In the genomic region with DNA sequence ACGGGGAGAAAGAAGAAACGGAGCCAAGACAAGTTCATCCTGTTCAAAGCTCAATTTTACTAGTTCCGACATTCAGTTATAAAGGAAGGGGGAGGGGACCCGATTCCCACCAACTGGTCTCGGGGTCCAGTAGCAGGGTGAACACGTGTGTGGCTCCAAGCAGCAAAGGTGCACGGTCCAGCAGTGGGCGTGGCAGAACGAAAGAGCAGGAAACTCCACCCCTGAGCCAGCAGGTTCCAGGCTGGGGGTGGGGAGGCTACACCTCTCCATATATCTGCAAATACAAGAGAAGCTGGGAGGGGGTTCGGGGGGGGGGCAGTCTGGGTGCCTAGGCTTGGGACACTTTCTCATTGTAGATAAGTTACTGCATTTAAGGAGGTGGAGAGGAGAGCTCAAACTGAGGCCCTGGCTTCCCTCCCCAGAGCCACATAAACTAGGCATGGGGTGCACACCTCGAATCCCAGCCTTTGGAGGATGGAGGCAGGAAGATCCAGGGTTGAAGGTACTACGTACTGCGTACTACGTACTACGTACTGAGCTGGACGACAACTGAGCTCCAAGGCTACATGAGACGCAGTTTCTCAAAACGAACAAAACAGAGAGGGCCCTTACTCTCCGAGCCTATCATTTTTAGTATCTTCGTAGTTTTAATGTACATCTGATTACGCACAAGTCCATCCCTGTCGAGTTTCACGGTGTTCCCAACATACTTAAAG, we compare ENCODE assay signal across 9 mouse cellular contexts. TPM values are rescaled to one million over a fixed set of nuclear protein-coding genes. Genes with fewer than 3 reads are reported as not detected.
A peak's percentile ranks its signal among the peaks of the same experiment; 100 is the strongest.
DNase-seq lines count a peak whose midpoint lies in the region; ATAC-seq lines count a peak whose summit lies in the region.
"Had no signal": no experiment of that assay in that cellular context is flagged by ENCODE, and none has a peak within 500 bp of the region (broad histone marks: within the 10 kb centered on the region; RNA-seq: fewer than 3 reads in every experiment).

No protein-coding gene starts in this region.

- DNase-seq in adrenal gland, postnatal 36 days: peak; percentile 17 to 36
- no peak for DNase-seq in adrenal gland, postnatal 10 days
- peak; percentile 58 for DNase-seq in brain, adult 2 months (ENCODE audit: low read depth, low spot score)
- no peak for DNase-seq in intestine, embryonic 14.5 days (ENCODE audit: low spot score)
- DNase-seq in liver, embryonic 13.5 days: no peak
- DNase-seq in left cerebral cortex, postnatal 4 days: no peak
- no peak for DNase-seq in cerebellum, postnatal 10 days
- DNase-seq in spleen, postnatal 14 days (ENCODE audit: low spot score in 2 of 2): no peak

- no peak overlapping the region for H3K9ac ChIP-seq in intestine, embryonic 14.5 days (ENCODE audit: low read length)
- H3K9ac ChIP-seq in liver, embryonic 13.5 days: no peak overlapping the region

- intact Hi-C loops in left cerebral cortex, postnatal 4 days (cut with DNase I): no loop called here

- H3K27ac ChIP-seq in intestine, embryonic 14.5 days (ENCODE audit: low read depth): no peak overlapping the region
- H3K27ac ChIP-seq in liver, embryonic 13.5 days: no peak overlapping the region

- no peak for ATAC-seq in intestine, embryonic 14.5 days (replicated peaks; ENCODE audit: low FRiP score, low TSS enrichment, low read depth)
- ATAC-seq in liver, embryonic 13.5 days (ENCODE audit: low read depth): no peak

- H3K27me3 ChIP-seq in intestine, embryonic 14.5 days (replicated peaks; ENCODE audit: control insufficient read depth, insufficient read depth, low read length): peaks cover 15% of the 10 kb centered on the region
- H3K27me3 ChIP-seq in liver, embryonic 13.5 days: peaks cover 31% of the 10 kb centered on the region

- H3K9me3 ChIP-seq in intestine, embryonic 14.5 days (ENCODE audit: control insufficient read depth, low read length): no peaks in the 10 kb centered on the region
- no peaks in the 10 kb centered on the region for H3K9me3 ChIP-seq in liver, embryonic 13.5 days (replicated peaks)

- H3K4me2 ChIP-seq in intestine, embryonic 14.5 days (ENCODE audit: low read length): peak overlapping the region; percentile 46
- peak overlapping the region; percentile 40 for H3K4me2 ChIP-seq in liver, embryonic 13.5 days

- H3K4me1 ChIP-seq in intestine, embryonic 14.5 days (replicated peaks; ENCODE audit: control insufficient read depth, insufficient read depth, low read length): 0 out of 2 replicates have a peak, but pooled peaks cover 4% of the 10 kb centered on the region
- H3K4me1 ChIP-seq in liver, embryonic 13.5 days (replicated peaks): peaks cover 12% of the 10 kb centered on the region

- H3K36me3 ChIP-seq in intestine, embryonic 14.5 days (ENCODE audit: control insufficient read depth, insufficient read depth, low read length): no peaks in the 10 kb centered on the region
- H3K36me3 ChIP-seq in liver, embryonic 13.5 days: no peaks in the 10 kb centered on the region

- WGBS in intestine, embryonic 14.5 days: 3% methylated on average over 23 of the region's 23 CpGs
- 7% methylated on average over 23 of the region's 23 CpGs for WGBS in liver, embryonic 13.5 days (ENCODE audit: insufficient replicate concordance)

- H3K4me3 ChIP-seq in intestine, embryonic 14.5 days (ENCODE audit: low read depth, low read length): 0 out of 2 replicates have a peak overlapping the region, but pooled peaks have one; percentile 3
- H3K4me3 ChIP-seq in liver, embryonic 13.5 days (replicated peaks): 0 out of 2 replicates have a peak overlapping the region, but pooled peaks have one; percentile 8

RNA-seq across cellular contexts. Expression of gene Mgat5b, which starts 12.8 kb away (rescaled TPM):
- total RNA-seq in adrenal gland, postnatal 36 days (2021): 1 to 10 TPM in 1 of 2 experiments, under 1 TPM in 1; 0.36 to 1.1 TPM
- 1 to 10 TPM in 1 of 2 experiments, under 1 TPM in 1; 0.81 to 1.3 TPM for total RNA-seq in adrenal gland, postnatal 10 days (2021)
- 0.69 and 0.92 TPM in 2 replicates for polyA plus RNA-seq in intestine, embryonic 14.5 days (2014; fragmentation: Nextera tagmentation; extraction: Ambion mirVana)
- polyA plus RNA-seq in liver, embryonic 13.5 days (2015; fragmentation: Nextera tagmentation; extraction: Ambion mirVana): 0.06 TPM in 1 of 2 replicates, not detected in the other
- 100 to 1,000 TPM; 111 to 114 TPM for total RNA-seq in left cerebral cortex, postnatal 4 days (2021)
- polyA plus RNA-seq: spleen, adult 2 months had no signal

RNA-seq across cellular contexts. Expression of gene Srsf2, which starts 53.0 kb away (rescaled TPM):
- total RNA-seq in adrenal gland, postnatal 36 days (2021): 100 to 1,000 TPM; 235 to 275 TPM
- 100 to 1,000 TPM; 222 to 286 TPM for total RNA-seq in adrenal gland, postnatal 10 days (2021)
- 811 and 855 TPM in 2 replicates for polyA plus RNA-seq in intestine, embryonic 14.5 days (2014; fragmentation: Nextera tagmentation; extraction: Ambion mirVana)
- polyA plus RNA-seq in liver, embryonic 13.5 days (2015; fragmentation: Nextera tagmentation; extraction: Ambion mirVana): 543 and 573 TPM in 2 replicates
- 100 to 1,000 TPM; 268 to 270 TPM for total RNA-seq in left cerebral cortex, postnatal 4 days (2021)

RNA-seq across cellular contexts. Expression of gene Mfsd11, which starts 53.7 kb away (rescaled TPM):
- total RNA-seq in adrenal gland, postnatal 36 days (2021): 10 to 100 TPM; 33.7 to 35.2 TPM
- 10 to 100 TPM; 26.8 to 44.4 TPM for total RNA-seq in adrenal gland, postnatal 10 days (2021)
- polyA plus RNA-seq in intestine, embryonic 14.5 days (2014; fragmentation: Nextera tagmentation; extraction: Ambion mirVana): 29.1 and 32.6 TPM in 2 replicates
- 10.4 and 11.8 TPM in 2 replicates for polyA plus RNA-seq in liver, embryonic 13.5 days (2015; fragmentation: Nextera tagmentation; extraction: Ambion mirVana)
- 10 to 100 TPM; 55.9 to 58.5 TPM for total RNA-seq in left cerebral cortex, postnatal 4 days (2021)

Comparison
In these comparisons a context has a peak if more than half of its experiments do, and no peak if none do; other contexts are left out.
1. DNase-seq: peak in adrenal gland, postnatal 36 days (2 of 2) and brain, adult 2 months (single experiment); none in adrenal gland, postnatal 10 days (single experiment), intestine, embryonic 14.5 days (single experiment), liver, embryonic 13.5 days (single experiment), left cerebral cortex, postnatal 4 days (single experiment), cerebellum, postnatal 10 days (0 of 2) and spleen, postnatal 14 days (0 of 2).
2. RNA of gene Mgat5b, which starts 12.8 kb away (total RNA-seq): 111 to 114 TPM in left cerebral cortex, postnatal 4 days; 0.81 to 1.3 TPM in adrenal gland, postnatal 10 days and 0.36 to 1.1 TPM in adrenal gland, postnatal 36 days; every median in the first group is over 10 times any median in the second.